Mouse (Mus musculus) megakaryocyte, embryonic 14.5 days (primary cell): Measurements from ENCODE around the gene Rptor.

Experiments used
- FLI1 ChIP-seq: IDR thresholded peaks from 2 replicates; pipeline ENCODE4 v1.6.1; 2012; ENCODE audit warnings: low read length, inconsistent platforms, mixed read lengths
- GATA1 ChIP-seq: IDR thresholded peaks from 3 replicates; pipeline ENCODE4 v1.6.1; 2012; ENCODE audit warnings: mixed read lengths, low read length, inconsistent platforms, borderline replicate concordance

- TF ChIP-seq GATA1, result no peak
- TF ChIP-seq FLI1, result no peak
Observed at GRCm38 (mm10) chr11:119625476-119625875, 22.8 kb downstream of the Rptor start.
